Mouse (Mus musculus): Measurements from ENCODE around the gene Dnlz.

DNA sequence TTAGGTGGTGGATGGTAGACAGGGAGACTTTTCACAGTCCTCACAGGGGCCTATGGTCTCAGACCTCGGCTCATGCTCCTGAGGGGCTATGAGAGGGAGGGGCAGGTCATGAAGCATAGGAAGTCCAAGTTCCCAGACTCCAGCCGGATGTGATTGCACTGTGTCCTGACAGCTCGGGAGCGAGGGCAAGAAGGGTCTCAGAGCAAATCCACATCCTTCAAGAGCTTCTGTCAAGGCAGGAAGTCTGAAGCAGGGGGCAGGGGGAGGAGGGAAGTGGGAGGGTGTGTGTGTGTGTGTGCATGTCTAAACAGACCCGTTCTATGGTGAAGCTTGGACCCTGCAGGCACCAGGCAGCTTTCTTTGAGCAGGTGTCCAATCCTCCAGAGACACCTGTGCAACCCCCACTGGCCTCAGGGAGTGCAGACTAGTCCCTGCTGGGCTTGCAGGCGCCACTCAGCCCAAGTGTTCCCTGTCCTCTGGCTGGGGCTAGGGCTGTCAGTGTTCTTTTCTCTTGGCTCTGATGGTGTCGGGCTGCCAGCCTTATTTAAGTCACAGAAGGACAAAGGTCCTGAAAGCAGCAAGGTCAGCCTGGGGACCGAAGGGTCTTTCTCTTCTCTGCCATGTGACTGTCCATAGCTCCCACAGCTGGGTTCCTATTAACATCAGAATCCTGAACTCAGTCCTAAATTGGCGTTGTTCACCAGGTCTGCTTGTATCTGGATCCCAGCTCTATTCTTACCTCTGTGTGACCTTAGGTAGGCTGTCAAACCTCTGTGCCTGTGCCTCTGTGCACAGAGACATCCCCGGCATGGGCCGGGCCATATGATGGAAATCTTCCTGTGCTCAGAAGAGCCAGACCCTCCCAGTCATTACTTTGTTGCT, 9.1 kb downstream of the Dnlz start:
- TF ChIP-seq POLR2A (IDR thresholded peaks at IDR 0.05; ENCODE audit: extremely low read depth, insufficient read depth, low read length) (no peak), CTCF (IDR thresholded peaks at IDR 0.05; ENCODE audit: low read depth, low read length) (no peak)
